Mouse (Mus musculus): ENCODE data around the gene Aqr.

GRCm38 (mm10) chr2:114099109-114099508, 87.7 kb downstream of the Aqr start:
- TF ChIP-seq CTCF (IDR thresholded peaks at IDR 0.05; ENCODE audit: control insufficient read depth, insufficient read depth, insufficient read length) (no peak), MAX (IDR thresholded peaks at IDR 0.05) (no peak), FOSL1 (IDR thresholded peaks at IDR 0.05; ENCODE audit: insufficient read depth, low read length, poor library complexity, severe bottlenecking) (no peak), CEBPB (IDR thresholded peaks at IDR 0.05; ENCODE audit: low read depth) (no peak), USF1 (IDR thresholded peaks at IDR 0.05; ENCODE audit: low read depth) (no peak)

Data from C2C12 (cell line).